8 mouse cellular contexts compared by ENCODE assay signal in the genomic region with DNA sequence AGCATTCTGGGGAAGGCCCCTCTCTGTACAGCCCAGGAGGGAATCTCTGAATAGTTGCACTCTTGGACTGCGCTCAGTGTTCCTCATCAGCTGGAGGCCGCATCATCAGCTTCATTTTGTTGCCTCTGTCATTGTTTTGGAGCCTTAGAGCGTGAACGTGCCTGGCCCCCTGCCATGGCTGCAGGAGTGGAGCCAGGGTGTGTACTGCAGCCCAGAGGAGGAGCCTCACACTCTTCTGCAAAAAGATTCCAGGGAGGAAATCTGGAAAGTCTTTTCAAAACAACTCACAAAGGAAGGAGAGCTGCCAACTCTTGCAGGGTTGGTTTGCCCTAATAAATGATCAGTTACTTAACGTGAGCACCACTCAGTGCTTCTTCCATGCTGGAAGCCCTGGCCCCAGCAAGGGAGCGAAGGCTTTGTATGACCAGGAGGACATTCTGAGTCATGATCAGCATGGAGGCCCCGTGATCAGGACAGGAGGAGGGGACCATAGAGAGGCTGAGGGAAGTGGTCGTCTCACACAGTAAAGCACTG. TPM values are rescaled to one million over a fixed set of nuclear protein-coding genes. Genes with fewer than 3 reads are reported as not detected.
DNase-seq lines count a peak whose midpoint lies in the region; ATAC-seq lines count a peak whose summit lies in the region.

No protein-coding gene starts in this region.

- peak overlapping the region; percentile 3; the same call in 1 of the 2 replicates for H3K9ac ChIP-seq in intestine, embryonic 16.5 days (ENCODE audit: low read depth, low read length)

- peak overlapping the region; percentile 12 for H3K27ac ChIP-seq in embryonic facial prominence, embryonic 10.5 days (replicated peaks)
- peak overlapping the region; percentile 80 for H3K27ac ChIP-seq in intestine, embryonic 16.5 days (ENCODE audit: low read length)

- no peaks in the 10 kb centered on the region for H3K27me3 ChIP-seq in embryonic facial prominence, embryonic 10.5 days (replicated peaks; ENCODE audit: low read depth, poor library complexity, severe bottlenecking)
- no peaks in the 10 kb centered on the region for H3K27me3 ChIP-seq in intestine, embryonic 16.5 days (replicated peaks; ENCODE audit: control insufficient read depth, insufficient read depth, low read length)

- peak; percentile 90 for ATAC-seq in intestine, embryonic 16.5 days

- peak; percentile 90 for DNase-seq in adipocyte (ENCODE audit: low spot score)
- no peak for DNase-seq in embryonic facial prominence, embryonic 10.5 days (ENCODE audit: low spot score)
- peak; percentile 90 to 94 for DNase-seq in gastrocnemius, postnatal 4 days (ENCODE audit: low spot score in 2 of 2)
- peak; percentile 56 to 80 for DNase-seq in left cerebral cortex, adult 8-10 months (ENCODE audit: low spot score in 2 of 2)
- DNase-seq in neural tube, embryonic 10.5 days (ENCODE audit: extremely low spot score, low spot score) = peak; percentile 13
- peak; percentile 76 for DNase-seq in testis, postnatal 14 days (ENCODE audit: low spot score)
- DNase-seq in B cell, adult 2 months = no peak

- H3K4me3 ChIP-seq in embryonic facial prominence, embryonic 10.5 days = no peak overlapping the region
- H3K4me3 ChIP-seq in intestine, embryonic 16.5 days (ENCODE audit: low read length) = no peak overlapping the region

- H3K36me3 ChIP-seq in embryonic facial prominence, embryonic 10.5 days (replicated peaks) = peaks cover 21% of the 10 kb centered on the region
- no peaks in the 10 kb centered on the region for H3K36me3 ChIP-seq in intestine, embryonic 16.5 days (ENCODE audit: control insufficient read depth, insufficient read depth, low read length)

- H3K4me2 ChIP-seq in intestine, embryonic 16.5 days (ENCODE audit: low read depth, low read length) = 0 out of 2 replicates have a peak overlapping the region, but pooled peaks have one; percentile 0

- H3K4me1 ChIP-seq in embryonic facial prominence, embryonic 10.5 days = peaks cover 8% of the 10 kb centered on the region
- peaks cover 6% of the 10 kb centered on the region for H3K4me1 ChIP-seq in intestine, embryonic 16.5 days (ENCODE audit: control insufficient read depth, insufficient read depth, low read length)

- no peaks in the 10 kb centered on the region for H3K9me3 ChIP-seq in embryonic facial prominence, embryonic 10.5 days
- H3K9me3 ChIP-seq in intestine, embryonic 16.5 days (ENCODE audit: control insufficient read depth, low read length) = no peaks in the 10 kb centered on the region

- WGBS in embryonic facial prominence, embryonic 10.5 days = 53% methylated on average over 8 of the region's 8 CpGs
- WGBS in intestine, embryonic 16.5 days = 35% methylated on average over 8 of the region's 8 CpGs

RNA-seq across cellular contexts. Expression of a gene that starts 30.6 kb away (rescaled TPM):
- 58.5 and 61.3 TPM in 2 replicates for polyA plus RNA-seq in embryonic facial prominence, embryonic 10.5 days (2016; fragmentation: Nextera tagmentation; extraction: Ambion mirVana)
- 10 to 100 TPM; 38.3 to 39.1 TPM for total RNA-seq in gastrocnemius, postnatal 4 days (2021)
- polyA plus RNA-seq in intestine, embryonic 16.5 days (2015; fragmentation: Nextera tagmentation; extraction: Ambion mirVana) = 67.5 and 71.1 TPM in 2 replicates
- 10 to 100 TPM; 64.6 to 75.2 (median 69.3) TPM for total RNA-seq in left cerebral cortex, adult 8-10 months (2022)

RNA-seq across cellular contexts. Expression of a gene that starts 34.8 kb away (rescaled TPM):
- 88.5 and 90.7 TPM in 2 replicates for polyA plus RNA-seq in embryonic facial prominence, embryonic 10.5 days (2016; fragmentation: Nextera tagmentation; extraction: Ambion mirVana)
- total RNA-seq in gastrocnemius, postnatal 4 days (2021) = 10 to 100 TPM; 38.6 to 45.8 TPM
- polyA plus RNA-seq in intestine, embryonic 16.5 days (2015; fragmentation: Nextera tagmentation; extraction: Ambion mirVana) = 61.7 and 63.1 TPM in 2 replicates
- total RNA-seq in left cerebral cortex, adult 8-10 months (2022) = 10 to 100 TPM; 26.0 to 33.7 (median 27.8) TPM

Comparison
In these comparisons a context has a peak if more than half of its experiments do, and no peak if none do; other contexts are left out.
1. DNase-seq: peak in adipocyte (single experiment), gastrocnemius, postnatal 4 days (2 of 2), left cerebral cortex, adult 8-10 months (2 of 2), neural tube, embryonic 10.5 days (single experiment) and testis, postnatal 14 days (single experiment); none in embryonic facial prominence, embryonic 10.5 days (single experiment) and B cell, adult 2 months (0 of 2).